Comparison of ENCODE assay signal across 16 mouse cellular contexts in genomic region chr9:111107863-111108262, GRCm38 (mm10).
"Had no signal": no experiment of that assay in that cellular context is flagged by ENCODE, and none has a peak within 500 bp of the region (broad histone marks: within the 10 kb centered on the region; RNA-seq: fewer than 3 reads in every experiment).

No protein-coding gene starts in this region.

- DNase-seq: retina, postnatal 1 day; right cerebral cortex, adult 18-20 months; right cerebral cortex, postnatal 14 days; right cerebral cortex, postnatal 25 days; right cerebral cortex, postnatal 4 days; spleen, adult 18-20 months; thymus, adult 18-20 months; thymus, adult 2 months; thymus, postnatal 14 days; thymus, postnatal 25 days; thymus, postnatal 36 days; thymus, postnatal 4 days had no signal

- H3K36me3 ChIP-seq: neural tube, embryonic 13.5 days; neural tube, embryonic 15.5 days; stomach, embryonic 15.5 days had no signal

- H3K4me3 ChIP-seq: neural tube, embryonic 13.5 days; neural tube, embryonic 15.5 days; stomach, embryonic 15.5 days had no signal

- H3K27me3 ChIP-seq: neural tube, embryonic 13.5 days; neural tube, embryonic 15.5 days; stomach, embryonic 15.5 days had no signal

- H3K9me3 ChIP-seq: neural tube, embryonic 13.5 days; neural tube, embryonic 15.5 days; stomach, embryonic 15.5 days had no signal

- H3K27ac ChIP-seq: neural tube, embryonic 13.5 days; neural tube, embryonic 15.5 days; stomach, embryonic 15.5 days; stomach, postnatal 0 days had no signal

- H3K9ac ChIP-seq: neural tube, embryonic 13.5 days; neural tube, embryonic 15.5 days; stomach, embryonic 15.5 days had no signal

- H3K4me1 ChIP-seq: neural tube, embryonic 13.5 days; neural tube, embryonic 15.5 days; stomach, embryonic 15.5 days had no signal

- H3K4me2 ChIP-seq: neural tube, embryonic 13.5 days; neural tube, embryonic 15.5 days; stomach, embryonic 15.5 days had no signal
